Mouse (Mus musculus) C2C12 (cell line): ENCODE data around the gene Epha7.

Experiments
- CTCF ChIP-seq: IDR thresholded peaks from one replicate; pipeline ENCODE4 v1.5.1; 2011; ENCODE audit not compliant: control insufficient read depth, insufficient read depth, insufficient read length
- MAX ChIP-seq: IDR thresholded peaks from one replicate; pipeline ENCODE4 v1.6.1; 2011; ENCODE audit warnings: mild to moderate bottlenecking, control low read depth
- MYOD1 ChIP-seq: IDR thresholded peaks from one replicate; pipeline ENCODE4 v1.6.1; 2011; ENCODE audit warnings: low read depth; ENCODE audit not compliant: control insufficient read depth, insufficient read length
- MYOG ChIP-seq: IDR thresholded peaks from one replicate; pipeline ENCODE4 v1.6.1; 2011; ENCODE audit not compliant: control insufficient read depth, insufficient read length; ENCODE audit errors: extremely low read depth
- USF1 ChIP-seq: IDR thresholded peaks from one replicate; pipeline ENCODE4 v1.6.1; 2011; ENCODE audit warnings: low read depth, mild to moderate bottlenecking, control low read depth, moderate library complexity

- TF ChIP-seq CTCF (no peak), MYOG (no peak), MYOD1 (no peak), MAX (no peak), USF1 (no peak)
Observed at GRCm38 (mm10) chr4:28902004-28902704, 89.2 kb downstream of the Epha7 start.
